Mouse (Mus musculus) neural tube, embryonic 11.5 days (tissue): ENCODE results near the gene Dkk3. TPM values are rescaled to one million over a fixed set of nuclear protein-coding genes. Genes with fewer than 3 reads are reported as not detected.

Source experiments
- ATAC-seq: fragments of 200-750 bp; cut with Nextera tagmentation; 2 replicates; pipeline ENCODE4 v1.8.0; 2017; ENCODE audit warnings: moderate number of reproducible peaks, mild to moderate bottlenecking, moderate TSS enrichment, moderate library complexity; ENCODE audit not compliant: insufficient read depth, low FRiP score, low TSS enrichment
- DNase-seq: peaks from one replicate; pipeline ENCODE4 v3.0.0-alpha.2; 2015; ENCODE audit warnings: low spot score
- H3K27ac ChIP-seq: fragments of 300-500 bp; sonication (generic); 2 replicates; pipeline ENCODE4 v1.5.1; 2014; ENCODE audit warnings: low read depth, mild to moderate bottlenecking, low read length
- H3K27me3 ChIP-seq: fragments of 300-500 bp; sonication (generic); 2 replicates; pipeline ENCODE4 v1.6.1; 2014; ENCODE audit warnings: mild to moderate bottlenecking, low read length, mixed read lengths; ENCODE audit not compliant: control insufficient read depth, insufficient read depth
- H3K36me3 ChIP-seq: fragments of 300-500 bp; sonication (generic); 2 replicates; pipeline ENCODE4 v1.6.1; 2014; ENCODE audit warnings: mild to moderate bottlenecking, low read length, moderate library complexity, mixed read lengths; ENCODE audit not compliant: control insufficient read depth, insufficient read depth
- H3K4me1 ChIP-seq: fragments of 300-500 bp; sonication (generic); 2 replicates; pipeline ENCODE4 v1.6.1; 2014; ENCODE audit warnings: low read length, mixed read lengths; ENCODE audit not compliant: control insufficient read depth, insufficient read depth
- H3K4me2 ChIP-seq: fragments of 300-500 bp; sonication (generic); 2 replicates; pipeline ENCODE4 v1.6.1; 2014; ENCODE audit warnings: low read depth, mild to moderate bottlenecking, moderate library complexity
- H3K4me3 ChIP-seq: fragments of 300-500 bp; sonication (generic); 2 replicates; pipeline ENCODE4 v1.5.1; 2014; ENCODE audit warnings: low read depth, low read length
- H3K9ac ChIP-seq: fragments of 300-500 bp; sonication (generic); 2 replicates; pipeline ENCODE4 v1.6.1; 2014; ENCODE audit warnings: mild to moderate bottlenecking, low read length
- H3K9me3 ChIP-seq: fragments of 300-500 bp; sonication (generic); 2 replicates; pipeline ENCODE4 v1.6.1; 2016; ENCODE audit warnings: low read length; ENCODE audit not compliant: control insufficient read depth
- WGBS: fragments of 180-500 bp; shearing (Covaris S2); extraction: QIAGEN DNeasy Blood & Tissue Kit; methylation state at CpG from one replicate; pipeline ENCODE4 v1.1.7; 2014; 5-methylcytosine and 5-hydroxymethylcytosine counted together
- polyA plus RNA-seq: library from polyadenylated mRNA; unstranded; fragments of >200 nt; fragmentation: Nextera tagmentation; extraction: Ambion mirVana; gene quantifications from 2 replicates; pipeline ENCODE4 v1.2.1, GENCODE M21; 2014

The Dkk3 gene
- polyA plus RNA-seq, 1 experiment from 2014 or later = 10.6 TPM

GRCm38 (mm10) chr7:112143090-112143500 lies 15.8 kb downstream of the Dkk3 start:
- 43% methylated on average over 7 of the region's 7 CpGs for WGBS
- no peak overlapping the region for H3K27ac ChIP-seq
- H3K4me2 ChIP-seq = no peak overlapping the region
- no peak for DNase-seq
- H3K4me1 ChIP-seq = no peaks in the 10 kb centered on the region
- H3K4me3 ChIP-seq = no peak overlapping the region
- H3K36me3 ChIP-seq = no peaks in the 10 kb centered on the region
- ATAC-seq = no peak
- H3K27me3 ChIP-seq = no peaks in the 10 kb centered on the region
- no peak overlapping the region for H3K9ac ChIP-seq
- no peaks in the 10 kb centered on the region for H3K9me3 ChIP-seq

GRCm38 (mm10) chr7:112142616-112143015 lies 16.2 kb downstream of the Dkk3 start:
- H3K9me3 ChIP-seq = no peaks in the 10 kb centered on the region
- H3K4me3 ChIP-seq = no peak overlapping the region
- no peaks in the 10 kb centered on the region for H3K4me1 ChIP-seq
- H3K27me3 ChIP-seq = no peaks in the 10 kb centered on the region
- H3K4me2 ChIP-seq = no peak overlapping the region
- no peak overlapping the region for H3K27ac ChIP-seq
- no peak for ATAC-seq
- no peaks in the 10 kb centered on the region for H3K36me3 ChIP-seq
- WGBS = 73% methylated on average over 3 of the region's 3 CpGs
- H3K9ac ChIP-seq = no peak overlapping the region
- DNase-seq = no peak

GRCm38 (mm10) chr7:112140725-112141124 lies 18.1 kb downstream of the Dkk3 start:
- Histone ChIP-seq H3K9me3 (no peaks in the 10 kb centered on the region), H3K4me3 (no peak overlapping the region), H3K27me3 (no peaks in the 10 kb centered on the region), H3K9ac (no peak overlapping the region), H3K36me3 (no peaks in the 10 kb centered on the region), H3K4me2 (no peak overlapping the region), H3K27ac (no peak overlapping the region), H3K4me1 (no peaks in the 10 kb centered on the region)
- WGBS = 90% methylated on average over 2 of the region's 2 CpGs
- DNase-seq = no peak
- no peak for ATAC-seq

GRCm38 (mm10) chr7:112138509-112139405 lies 20.1 kb downstream of the Dkk3 start:
- ATAC-seq = no peak
- no peaks in the 10 kb centered on the region for H3K36me3 ChIP-seq

GRCm38 (mm10) chr7:112138168-112138508 lies 20.7 kb downstream of the Dkk3 start:
- H3K9me3 ChIP-seq = no peaks in the 10 kb centered on the region
- no peak overlapping the region for H3K4me3 ChIP-seq
- no peak overlapping the region for H3K27ac ChIP-seq
- no peaks in the 10 kb centered on the region for H3K36me3 ChIP-seq
- no peak overlapping the region for H3K9ac ChIP-seq
- no peak for ATAC-seq
- no peak overlapping the region for H3K4me2 ChIP-seq
- DNase-seq = no peak
- no peaks in the 10 kb centered on the region for H3K27me3 ChIP-seq
- WGBS = 92% methylated on average over 7 of the region's 7 CpGs
- no peaks in the 10 kb centered on the region for H3K4me1 ChIP-seq

More at GRCm38 (mm10) chr7:112138509-112139405, 20.1 kb downstream of the Dkk3 start:
- H3K4me3 ChIP-seq = no peak overlapping the region
- H3K27ac ChIP-seq = no peak overlapping the region
- H3K4me1 ChIP-seq = no peaks in the 10 kb centered on the region
- H3K4me2 ChIP-seq = no peak overlapping the region
- H3K9me3 ChIP-seq = no peaks in the 10 kb centered on the region
- H3K9ac ChIP-seq = no peak overlapping the region
- no peak for DNase-seq
- no peaks in the 10 kb centered on the region for H3K27me3 ChIP-seq
- 77% methylated on average over 11 of the region's 11 CpGs for WGBS

GRCm38 (mm10) chr7:112136537-112136936 lies 22.3 kb downstream of the Dkk3 start:
- no peaks in the 10 kb centered on the region for H3K4me1 ChIP-seq
- H3K36me3 ChIP-seq = no peaks in the 10 kb centered on the region
- no peak overlapping the region for H3K4me2 ChIP-seq
- H3K9ac ChIP-seq = no peak overlapping the region
- no peak overlapping the region for H3K27ac ChIP-seq
- WGBS = 87% methylated on average over 5 of the region's 5 CpGs
- DNase-seq = no peak
- ATAC-seq = no peak
- H3K9me3 ChIP-seq = no peaks in the 10 kb centered on the region
- H3K27me3 ChIP-seq = no peaks in the 10 kb centered on the region
- H3K4me3 ChIP-seq = no peak overlapping the region

GRCm38 (mm10) chr7:112135161-112135560 lies 23.7 kb downstream of the Dkk3 start:
- WGBS = 91% methylated on average over 4 of the region's 4 CpGs
- no peaks in the 10 kb centered on the region for H3K36me3 ChIP-seq
- ATAC-seq (no peak), DNase-seq (no peak)
- no peaks in the 10 kb centered on the region for H3K27me3 ChIP-seq
- H3K9ac ChIP-seq = no peak overlapping the region
- H3K4me2 ChIP-seq = no peak overlapping the region
- H3K4me3 ChIP-seq = no peak overlapping the region
- H3K9me3 ChIP-seq = no peaks in the 10 kb centered on the region
- H3K4me1 ChIP-seq = no peaks in the 10 kb centered on the region
- no peak overlapping the region for H3K27ac ChIP-seq

GRCm38 (mm10) chr7:112133277-112133676 lies 25.6 kb downstream of the Dkk3 start:
- H3K4me1 ChIP-seq = no peaks in the 10 kb centered on the region
- H3K9me3 ChIP-seq = no peaks in the 10 kb centered on the region
- DNase-seq = no peak
- no peaks in the 10 kb centered on the region for H3K36me3 ChIP-seq
- H3K27me3 ChIP-seq = no peaks in the 10 kb centered on the region
- no peak overlapping the region for H3K9ac ChIP-seq
- ATAC-seq = no peak
- H3K4me3 ChIP-seq = no peak overlapping the region
- WGBS = 93% methylated on average over 5 of the region's 5 CpGs
- H3K4me2 ChIP-seq = no peak overlapping the region
- no peak overlapping the region for H3K27ac ChIP-seq

- ATAC-seq (no peak), DNase-seq (no peak)
- no peaks in the 10 kb centered on the region for H3K36me3 ChIP-seq
- no peaks in the 10 kb centered on the region for H3K9me3 ChIP-seq
- WGBS = 72% methylated on average over 6 of the region's 6 CpGs
- no peak overlapping the region for H3K9ac ChIP-seq
- H3K4me2 ChIP-seq = no peak overlapping the region
- no peaks in the 10 kb centered on the region for H3K27me3 ChIP-seq
- H3K27ac ChIP-seq = no peak overlapping the region
- no peak overlapping the region for H3K4me3 ChIP-seq
- H3K4me1 ChIP-seq = no peaks in the 10 kb centered on the region
These were observed 26.9 kb downstream of the Dkk3 start for GRCm38 (mm10) chr7:112132005-112132404.
